Mouse (Mus musculus) hematopoietic multipotent progenitor cell, adult 10-12 weeks (in vitro differentiated cells): ENCODE data around the gene Smarcad1. TPM values are rescaled to one million over a fixed set of nuclear protein-coding genes. Genes with fewer than 3 reads are reported as not detected.

Experiments
- polyA plus RNA-seq: library from polyadenylated mRNA; stranded (reverse); fragments of >175 nt; gene quantifications from 2 replicates; pipeline ENCODE4 v1.2.3, GENCODE M21; 2012; ENCODE audit warnings: low replicate concordance

The Smarcad1 gene
- polyA plus RNA-seq: 9.8 and 15.2 TPM in 2 replicates

GRCm38 (mm10) chr6:65042491-65043171 lies at the start of gene Smarcad1:
Gene Smarcad1, plus strand, starts transcription at chr6:65042583.

GRCm38 (mm10) chr6:65144621-65145205 lies 102.3 kb downstream of the Smarcad1 start, which contains the start of gene Hpgds:
Gene Hpgds, minus strand, starts transcription at chr6:65144908.

Other genes with a start within 250 kb of the Smarcad1 start
- 0.79 and 2.2 TPM in 2 replicates for gene Hpgds, start 102.3 kb downstream of the Smarcad1 start, polyA plus RNA-seq